Comparison of ENCODE assay signal across 22 mouse cellular contexts in the genomic region with DNA sequence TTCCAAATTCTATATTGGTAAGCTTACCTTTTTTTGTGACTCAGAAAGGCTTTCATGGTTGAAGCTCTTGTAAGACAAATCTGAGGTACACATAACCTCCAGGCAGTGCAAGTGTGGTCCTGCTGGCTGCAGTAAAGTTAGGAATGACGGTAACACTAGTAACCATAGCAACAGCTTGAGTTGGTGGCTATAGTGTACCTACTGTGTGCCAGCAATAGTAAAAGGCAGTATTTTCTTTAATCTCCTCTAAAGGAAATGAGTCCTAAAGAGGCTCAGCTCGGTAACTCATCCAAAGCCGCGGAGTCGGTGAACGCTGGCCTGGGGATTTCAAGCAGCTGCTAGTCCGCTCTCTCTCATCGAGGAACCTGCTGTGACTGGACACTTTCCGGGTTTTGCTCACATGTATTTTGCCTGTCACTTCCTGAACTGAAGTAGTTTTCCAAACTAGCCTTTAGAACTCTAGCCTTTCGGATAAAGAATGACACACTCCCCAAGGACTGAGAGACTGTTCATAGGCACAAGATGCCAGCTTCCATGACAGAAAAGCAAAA.
DNase-seq lines count a peak whose midpoint lies in the region; ATAC-seq and TF ChIP-seq lines count a peak whose summit lies in the region.
"Had no signal": no experiment of that assay in that cellular context is flagged by ENCODE, and none has a peak within 500 bp of the region (broad histone marks: within the 10 kb centered on the region; RNA-seq: fewer than 3 reads in every experiment).

No protein-coding gene starts in this region.

- H3K4me3 ChIP-seq in hindbrain, embryonic 10.5 days = no peak overlapping the region
- H3K4me3 ChIP-seq in hindbrain, postnatal 0 days (ENCODE audit: low read length) = no peak overlapping the region
- no peak overlapping the region for H3K4me3 ChIP-seq in midbrain, embryonic 12.5 days
- H3K4me3 ChIP-seq in midbrain, postnatal 0 days (ENCODE audit: low read depth, low read length) = no peak overlapping the region
- no peak overlapping the region for H3K4me3 ChIP-seq in stomach, postnatal 0 days (ENCODE audit: low read depth, low read length)
- H3K4me3 ChIP-seq: forebrain, embryonic 13.5 days; heart, embryonic 15.5 days; limb, embryonic 12.5 days; liver, embryonic 13.5 days; lung, embryonic 15.5 days had no signal

- no peak for ATAC-seq in hindbrain, postnatal 0 days
- ATAC-seq in midbrain, embryonic 12.5 days (ENCODE audit: low FRiP score, low read depth) = no peak
- ATAC-seq in midbrain, postnatal 0 days (ENCODE audit: low FRiP score) = no peak
- no peak; the same call in 1 of the 2 replicates for ATAC-seq in stomach, postnatal 0 days (ENCODE audit: low FRiP score, low TSS enrichment)
- ATAC-seq: CD4-positive, CD25-positive, alpha-beta regulatory T cell, adult 4 months; forebrain, embryonic 13.5 days had no signal

- H3K9ac ChIP-seq in hindbrain, postnatal 0 days (replicated peaks; ENCODE audit: low read length) = no peak overlapping the region
- H3K9ac ChIP-seq in midbrain, embryonic 12.5 days (replicated peaks) = no peak overlapping the region
- H3K9ac ChIP-seq in midbrain, postnatal 0 days (replicated peaks; ENCODE audit: low read length, poor library complexity, severe bottlenecking) = no peak overlapping the region
- H3K9ac ChIP-seq in stomach, postnatal 0 days (ENCODE audit: low read length) = no peak overlapping the region
- H3K9ac ChIP-seq: forebrain, embryonic 13.5 days; heart, embryonic 15.5 days; limb, embryonic 12.5 days; liver, embryonic 13.5 days; lung, embryonic 15.5 days had no signal

- H3K4me1 ChIP-seq in hindbrain, embryonic 10.5 days (replicated peaks) = peaks cover 62% of the 10 kb centered on the region
- H3K4me1 ChIP-seq in hindbrain, postnatal 0 days (ENCODE audit: insufficient read depth, low read length) = no peaks in the 10 kb centered on the region
- H3K4me1 ChIP-seq in midbrain, embryonic 12.5 days = peaks cover 33% of the 10 kb centered on the region
- no peaks in the 10 kb centered on the region for H3K4me1 ChIP-seq in midbrain, postnatal 0 days (ENCODE audit: insufficient read depth, low read length)
- H3K4me1 ChIP-seq in stomach, postnatal 0 days (replicated peaks; ENCODE audit: control insufficient read depth, insufficient read depth) = peaks cover 3% of the 10 kb centered on the region; the same call in 1 of the 2 replicates

- TF ChIP-seq EP300 in stomach, postnatal 0 days (optimal IDR thresholded peaks at IDR 0.05) = no peak

- peak overlapping the region; percentile 77 for H3K27ac ChIP-seq in hindbrain, embryonic 10.5 days
- no peak overlapping the region for H3K27ac ChIP-seq in hindbrain, postnatal 0 days
- H3K27ac ChIP-seq in midbrain, embryonic 12.5 days (replicated peaks) = 0 out of 2 replicates have a peak overlapping the region, but pooled peaks have one; percentile 17
- no peak overlapping the region for H3K27ac ChIP-seq in midbrain, postnatal 0 days (ENCODE audit: low read depth, low read length)
- peak overlapping the region; percentile 83 for H3K27ac ChIP-seq in stomach, postnatal 0 days (replicated peaks)
- H3K27ac ChIP-seq: forebrain, embryonic 13.5 days; heart, embryonic 15.5 days; limb, embryonic 12.5 days; liver, embryonic 13.5 days; lung, embryonic 15.5 days; macrophage had no signal

- H3K36me3 ChIP-seq in hindbrain, embryonic 10.5 days = peaks cover 29% of the 10 kb centered on the region
- H3K36me3 ChIP-seq in hindbrain, postnatal 0 days (ENCODE audit: insufficient read depth, low read length) = no peaks in the 10 kb centered on the region
- 0 out of 2 replicates have a peak, but pooled peaks cover 7% of the 10 kb centered on the region for H3K36me3 ChIP-seq in midbrain, embryonic 12.5 days
- H3K36me3 ChIP-seq in midbrain, postnatal 0 days (ENCODE audit: insufficient read depth, low read length) = peaks cover 3% of the 10 kb centered on the region; the same call in 1 of the 2 replicates
- H3K36me3 ChIP-seq in stomach, postnatal 0 days (ENCODE audit: control insufficient read depth, insufficient read depth, low read length) = peaks cover 6% of the 10 kb centered on the region; the same call in 1 of the 2 replicates
- H3K36me3 ChIP-seq: G1E; limb, embryonic 12.5 days; liver, embryonic 13.5 days; lung, embryonic 15.5 days had no signal

- H3K27me3 ChIP-seq in hindbrain, embryonic 10.5 days (ENCODE audit: insufficient read depth, poor library complexity, severe bottlenecking) = no peaks in the 10 kb centered on the region
- no peaks in the 10 kb centered on the region for H3K27me3 ChIP-seq in hindbrain, postnatal 0 days (ENCODE audit: insufficient read depth, low read length)
- 0 out of 2 replicates have a peak, but pooled peaks cover 3% of the 10 kb centered on the region for H3K27me3 ChIP-seq in midbrain, embryonic 12.5 days
- H3K27me3 ChIP-seq in midbrain, postnatal 0 days (ENCODE audit: insufficient read depth, low read length) = no peaks in the 10 kb centered on the region
- no peaks in the 10 kb centered on the region for H3K27me3 ChIP-seq in stomach, postnatal 0 days (ENCODE audit: control insufficient read depth, insufficient read depth, low read length)
- H3K27me3 ChIP-seq: forebrain, embryonic 13.5 days; heart, embryonic 15.5 days; limb, embryonic 12.5 days; liver, embryonic 13.5 days; lung, embryonic 15.5 days had no signal

- H3K9me3 ChIP-seq in hindbrain, embryonic 10.5 days = no peaks in the 10 kb centered on the region
- H3K9me3 ChIP-seq in hindbrain, postnatal 0 days (ENCODE audit: low read length) = no peaks in the 10 kb centered on the region
- H3K9me3 ChIP-seq in midbrain, embryonic 12.5 days = no peaks in the 10 kb centered on the region
- no peaks in the 10 kb centered on the region for H3K9me3 ChIP-seq in midbrain, postnatal 0 days (ENCODE audit: low read length)
- no peaks in the 10 kb centered on the region for H3K9me3 ChIP-seq in stomach, postnatal 0 days (ENCODE audit: control insufficient read depth, low read length)
- H3K9me3 ChIP-seq: forebrain, embryonic 13.5 days; heart, embryonic 15.5 days; limb, embryonic 12.5 days; liver, embryonic 13.5 days; lung, embryonic 15.5 days had no signal

- peak; percentile 38 for DNase-seq in embryo, embryonic 11 days
- DNase-seq in embryo, embryonic 10.5 days (ENCODE audit: low spot score) = no peak
- DNase-seq in hindbrain, embryonic 10.5 days (ENCODE audit: low spot score) = no peak
- DNase-seq in hindbrain, postnatal 0 days (ENCODE audit: low spot score) = no peak
- DNase-seq in midbrain, postnatal 0 days (ENCODE audit: low spot score) = no peak
- no peak for DNase-seq in stomach, postnatal 0 days (ENCODE audit: low spot score)
- DNase-seq in cerebellum, postnatal 10 days = no peak
- DNase-seq: cerebellum, postnatal 14 days; gastrocnemius, postnatal 36 days; kidney, postnatal 36 days; layer of hippocampus, adult 9-11 months; liver, embryonic 13.5 days; spleen, adult 18-20 months; thymus, postnatal 25 days had no signal

- no peak overlapping the region for H3K4me2 ChIP-seq in hindbrain, postnatal 0 days (ENCODE audit: low read depth, low read length)
- no peak overlapping the region for H3K4me2 ChIP-seq in midbrain, embryonic 12.5 days (replicated peaks)
- H3K4me2 ChIP-seq in midbrain, postnatal 0 days (ENCODE audit: low read depth, low read length, poor library complexity, severe bottlenecking) = no peak overlapping the region
- no peak overlapping the region for H3K4me2 ChIP-seq in stomach, postnatal 0 days (replicated peaks; ENCODE audit: low read depth)
- H3K4me2 ChIP-seq: forebrain, embryonic 13.5 days; heart, embryonic 15.5 days; limb, embryonic 12.5 days; liver, embryonic 13.5 days; lung, embryonic 15.5 days had no signal

- 45% methylated on average over 10 of the region's 10 CpGs for WGBS in hindbrain, embryonic 10.5 days
- 30% methylated on average over 10 of the region's 10 CpGs for WGBS in hindbrain, postnatal 0 days
- WGBS in midbrain, embryonic 12.5 days = 22% methylated on average over 10 of the region's 10 CpGs
- 28% methylated on average over 10 of the region's 10 CpGs for WGBS in midbrain, postnatal 0 days
- 54% methylated on average over 10 of the region's 10 CpGs for WGBS in stomach, postnatal 0 days

- TF ChIP-seq CTCF in hindbrain, postnatal 0 days (IDR thresholded peaks at IDR 0.05; ENCODE audit: low read depth) = no peak
- no peak for TF ChIP-seq CTCF in midbrain, postnatal 0 days (IDR thresholded peaks at IDR 0.05)
- no peak for TF ChIP-seq CTCF in stomach, postnatal 0 days (IDR thresholded peaks at IDR 0.05; ENCODE audit: low read depth)

Comparison
In these comparisons a context has a peak if more than half of its experiments do, and no peak if none do; other contexts are left out.
1. H3K27ac ChIP-seq: peak in hindbrain, embryonic 10.5 days (single experiment), midbrain, embryonic 12.5 days (single experiment) and stomach, postnatal 0 days (single experiment); none in hindbrain, postnatal 0 days (single experiment) and midbrain, postnatal 0 days (single experiment).